Comparison of ENCODE assay signal across 10 mouse cellular contexts in the genomic region with DNA sequence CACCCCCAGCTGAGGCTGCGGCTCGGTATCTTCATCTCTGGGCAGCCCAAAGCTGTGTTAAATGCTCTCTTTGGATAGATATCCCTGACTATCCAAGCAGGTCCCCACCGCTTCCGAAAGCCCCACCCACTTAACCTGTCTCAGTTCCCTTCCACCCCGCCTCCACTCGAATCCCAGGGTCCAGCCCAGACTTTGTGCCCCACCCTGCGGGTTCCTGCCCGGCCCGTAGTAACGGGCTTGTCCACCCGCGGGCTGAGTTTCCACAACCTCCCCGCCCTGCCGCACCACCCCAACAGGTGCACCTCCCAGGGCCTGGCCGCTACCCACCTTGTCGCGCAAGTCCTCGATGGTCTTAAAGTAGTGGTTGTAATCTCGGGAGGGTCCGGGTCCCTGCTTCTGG. TPM values are rescaled to one million over a fixed set of nuclear protein-coding genes. Genes with fewer than 3 reads are reported as not detected.
DNase-seq lines count a peak whose midpoint lies in the region; ATAC-seq lines count a peak whose summit lies in the region.
"Had no signal": no experiment of that assay in that cellular context is flagged by ENCODE, and none has a peak within 500 bp of the region (broad histone marks: within the 10 kb centered on the region; RNA-seq: fewer than 3 reads in every experiment).

No protein-coding gene starts in this region.

- DNase-seq in embryonic facial prominence, embryonic 14.5 days (ENCODE audit: low spot score) = no peak
- DNase-seq in hindbrain, embryonic 10.5 days (ENCODE audit: low spot score) = no peak
- DNase-seq in limb, embryonic 10.5 days (ENCODE audit: low spot score) = peak; percentile 44
- no peak for DNase-seq in cerebellum, adult 8-10 months
- DNase-seq in thymus, postnatal 0 days (ENCODE audit: low spot score) = no peak
- no peak for DNase-seq in ovary, postnatal 36 days (ENCODE audit: low spot score)
- no peak for DNase-seq in embryo, embryonic 10 days (ENCODE audit: low spot score)

- WGBS in embryonic facial prominence, embryonic 14.5 days = 1% methylated on average over 18 of the region's 20 CpGs
- 1% methylated on average over 20 of the region's 20 CpGs for WGBS in hindbrain, embryonic 10.5 days
- WGBS in limb, embryonic 10.5 days = 2% methylated on average over 20 of the region's 20 CpGs
- 1% methylated on average over 20 of the region's 20 CpGs for WGBS in midbrain, embryonic 13.5 days

- H3K27me3 ChIP-seq in embryonic facial prominence, embryonic 14.5 days (replicated peaks; ENCODE audit: control insufficient read depth, insufficient read depth, low read length) = peaks cover 29% of the 10 kb centered on the region
- peaks cover 38% of the 10 kb centered on the region for H3K27me3 ChIP-seq in hindbrain, embryonic 10.5 days (ENCODE audit: insufficient read depth, poor library complexity, severe bottlenecking)
- H3K27me3 ChIP-seq in limb, embryonic 10.5 days (ENCODE audit: low read depth, poor library complexity, severe bottlenecking) = peaks cover 40% of the 10 kb centered on the region
- peaks cover 36% of the 10 kb centered on the region for H3K27me3 ChIP-seq in midbrain, embryonic 13.5 days

- peak overlapping the region; percentile 52 for H3K4me2 ChIP-seq in embryonic facial prominence, embryonic 14.5 days (ENCODE audit: low read depth, low read length)
- H3K4me2 ChIP-seq in midbrain, embryonic 13.5 days (replicated peaks) = peak overlapping the region; percentile 50

- H3K9ac ChIP-seq in embryonic facial prominence, embryonic 14.5 days (ENCODE audit: low read depth, low read length) = peak overlapping the region; percentile 17; the same call in 1 of the 2 replicates
- H3K9ac ChIP-seq in midbrain, embryonic 13.5 days (replicated peaks) = no peak overlapping the region

- no peak for ATAC-seq in embryonic facial prominence, embryonic 14.5 days (ENCODE audit: low read depth)
- no peak for ATAC-seq in midbrain, embryonic 13.5 days

- H3K4me3 ChIP-seq in embryonic facial prominence, embryonic 14.5 days (ENCODE audit: low read depth, low read length) = peak overlapping the region; percentile 27
- peak overlapping the region; percentile 50 for H3K4me3 ChIP-seq in hindbrain, embryonic 10.5 days
- peak overlapping the region; percentile 40 for H3K4me3 ChIP-seq in limb, embryonic 10.5 days
- peak overlapping the region; percentile 23 for H3K4me3 ChIP-seq in midbrain, embryonic 13.5 days (replicated peaks)

- H3K4me1 ChIP-seq in embryonic facial prominence, embryonic 14.5 days (ENCODE audit: control insufficient read depth, insufficient read depth, low read length) = 0 out of 2 replicates have a peak, but pooled peaks cover 4% of the 10 kb centered on the region
- peaks cover 20% of the 10 kb centered on the region for H3K4me1 ChIP-seq in hindbrain, embryonic 10.5 days (replicated peaks)
- H3K4me1 ChIP-seq in limb, embryonic 10.5 days = peaks cover 27% of the 10 kb centered on the region
- H3K4me1 ChIP-seq in midbrain, embryonic 13.5 days (replicated peaks) = peaks cover 10% of the 10 kb centered on the region

- no peaks in the 10 kb centered on the region for H3K36me3 ChIP-seq in embryonic facial prominence, embryonic 14.5 days (ENCODE audit: control insufficient read depth, insufficient read depth, low read length)
- H3K36me3 ChIP-seq in hindbrain, embryonic 10.5 days = no peaks in the 10 kb centered on the region
- H3K36me3 ChIP-seq in limb, embryonic 10.5 days = no peaks in the 10 kb centered on the region
- H3K36me3 ChIP-seq in midbrain, embryonic 13.5 days = no peaks in the 10 kb centered on the region

- H3K9me3 ChIP-seq in embryonic facial prominence, embryonic 14.5 days (ENCODE audit: control insufficient read depth, low read length) = no peaks in the 10 kb centered on the region
- H3K9me3 ChIP-seq in hindbrain, embryonic 10.5 days = no peaks in the 10 kb centered on the region
- no peaks in the 10 kb centered on the region for H3K9me3 ChIP-seq in limb, embryonic 10.5 days (replicated peaks)
- H3K9me3 ChIP-seq in midbrain, embryonic 13.5 days = no peaks in the 10 kb centered on the region

- H3K27ac ChIP-seq in embryonic facial prominence, embryonic 14.5 days (replicated peaks; ENCODE audit: low read depth, low read length) = no peak overlapping the region
- H3K27ac ChIP-seq in hindbrain, embryonic 10.5 days = peak overlapping the region; percentile 56; the same call in 1 of the 2 replicates
- no peak overlapping the region for H3K27ac ChIP-seq in limb, embryonic 10.5 days
- no peak overlapping the region for H3K27ac ChIP-seq in midbrain, embryonic 13.5 days

RNA-seq across cellular contexts. Expression of a gene that starts 3.4 kb away (rescaled TPM):
- 82.2 and 120 TPM in 2 replicates for polyA plus RNA-seq in embryonic facial prominence, embryonic 14.5 days (2014; fragmentation: Nextera tagmentation; extraction: Ambion mirVana)
- 11.4 and 12.7 TPM in 2 replicates for polyA plus RNA-seq in hindbrain, embryonic 10.5 days (2016; fragmentation: Nextera tagmentation; extraction: Ambion mirVana)
- 11.1 and 13.9 TPM in 2 replicates for polyA plus RNA-seq in limb, embryonic 10.5 days (2016; fragmentation: Nextera tagmentation; extraction: Ambion mirVana)
- 0.86 and 1.4 TPM in 2 replicates for polyA plus RNA-seq in midbrain, embryonic 13.5 days (2015; fragmentation: Nextera tagmentation; extraction: Ambion mirVana)
- polyA plus RNA-seq in thymus, postnatal 0 days (2015; fragmentation: Nextera tagmentation; extraction: Ambion mirVana) = 10.2 and 19.1 TPM in 2 replicates

RNA-seq across cellular contexts. Expression of a gene that starts 9.4 kb away (rescaled TPM):
- polyA plus RNA-seq in embryonic facial prominence, embryonic 14.5 days (2014; fragmentation: Nextera tagmentation; extraction: Ambion mirVana) = 156 and 236 TPM in 2 replicates
- 0.73 and 2.9 TPM in 2 replicates for polyA plus RNA-seq in hindbrain, embryonic 10.5 days (2016; fragmentation: Nextera tagmentation; extraction: Ambion mirVana)
- 1.6 and 8.4 TPM in 2 replicates for polyA plus RNA-seq in limb, embryonic 10.5 days (2016; fragmentation: Nextera tagmentation; extraction: Ambion mirVana)
- 0.41 and 0.98 TPM in 2 replicates for polyA plus RNA-seq in midbrain, embryonic 13.5 days (2015; fragmentation: Nextera tagmentation; extraction: Ambion mirVana)
- polyA plus RNA-seq in thymus, postnatal 0 days (2015; fragmentation: Nextera tagmentation; extraction: Ambion mirVana) = 5.2 and 35.5 TPM in 2 replicates

RNA-seq across cellular contexts. Expression of a gene that starts 23.7 kb away (rescaled TPM):
- 9.6 and 60.5 TPM in 2 replicates for polyA plus RNA-seq in embryonic facial prominence, embryonic 14.5 days (2014; fragmentation: Nextera tagmentation; extraction: Ambion mirVana)
- 0.43 TPM in 1 of 2 replicates, not detected in the other for polyA plus RNA-seq in hindbrain, embryonic 10.5 days (2016; fragmentation: Nextera tagmentation; extraction: Ambion mirVana)
- polyA plus RNA-seq in limb, embryonic 10.5 days (2016; fragmentation: Nextera tagmentation; extraction: Ambion mirVana) = not detected in 2 replicates
- 0.22 TPM in 1 of 2 replicates, not detected in the other for polyA plus RNA-seq in midbrain, embryonic 13.5 days (2015; fragmentation: Nextera tagmentation; extraction: Ambion mirVana)
- polyA plus RNA-seq in thymus, postnatal 0 days (2015; fragmentation: Nextera tagmentation; extraction: Ambion mirVana) = 0.66 and 18.2 TPM in 2 replicates
- polyA plus RNA-seq: brain, embryonic 14.5 days had no signal

RNA-seq across cellular contexts. Expression of a gene that starts 39.7 kb away (rescaled TPM):
- 0.28 and 0.29 TPM in 2 replicates for polyA plus RNA-seq in embryonic facial prominence, embryonic 14.5 days (2014; fragmentation: Nextera tagmentation; extraction: Ambion mirVana)
- not detected in 2 replicates for polyA plus RNA-seq in hindbrain, embryonic 10.5 days (2016; fragmentation: Nextera tagmentation; extraction: Ambion mirVana)
- not detected in 2 replicates for polyA plus RNA-seq in limb, embryonic 10.5 days (2016; fragmentation: Nextera tagmentation; extraction: Ambion mirVana)
- polyA plus RNA-seq in midbrain, embryonic 13.5 days (2015; fragmentation: Nextera tagmentation; extraction: Ambion mirVana) = not detected in 2 replicates
- 0.24 and 0.29 TPM in 2 replicates for polyA plus RNA-seq in thymus, postnatal 0 days (2015; fragmentation: Nextera tagmentation; extraction: Ambion mirVana)
- polyA plus RNA-seq: brain, embryonic 14.5 days had no signal

RNA-seq across cellular contexts. Expression of a gene that starts 47.9 kb away (rescaled TPM):
- not detected in 2 replicates for polyA plus RNA-seq in embryonic facial prominence, embryonic 14.5 days (2014; fragmentation: Nextera tagmentation; extraction: Ambion mirVana)
- polyA plus RNA-seq in hindbrain, embryonic 10.5 days (2016; fragmentation: Nextera tagmentation; extraction: Ambion mirVana) = not detected in 2 replicates
- polyA plus RNA-seq in limb, embryonic 10.5 days (2016; fragmentation: Nextera tagmentation; extraction: Ambion mirVana) = not detected in 2 replicates
- not detected in 2 replicates for polyA plus RNA-seq in midbrain, embryonic 13.5 days (2015; fragmentation: Nextera tagmentation; extraction: Ambion mirVana)
- 0.08 and 0.10 TPM in 2 replicates for polyA plus RNA-seq in thymus, postnatal 0 days (2015; fragmentation: Nextera tagmentation; extraction: Ambion mirVana)
- polyA plus RNA-seq: large intestine, adult 2 months had no signal
